Mouse (Mus musculus) C2C12 (cell line): ENCODE measurements around the gene Tmem233.

Experiments used
- CEBPB ChIP-seq: IDR thresholded peaks from one replicate; pipeline ENCODE4 v1.6.1; 2011; ENCODE audit warnings: low read depth, mild to moderate bottlenecking, control low read depth, moderate library complexity
- CTCF ChIP-seq: IDR thresholded peaks from one replicate; pipeline ENCODE4 v1.5.1; 2011; ENCODE audit not compliant: control insufficient read depth, insufficient read depth, insufficient read length
- FOSL1 ChIP-seq: IDR thresholded peaks from one replicate; pipeline ENCODE4 v1.8.0; 2011; ENCODE audit warnings: mild to moderate bottlenecking, low read length; ENCODE audit not compliant: poor library complexity, insufficient read depth, severe bottlenecking
- MAX ChIP-seq: IDR thresholded peaks from one replicate; pipeline ENCODE4 v1.6.1; 2011; ENCODE audit warnings: mild to moderate bottlenecking, control low read depth
- MYOD1 ChIP-seq: IDR thresholded peaks from one replicate; pipeline ENCODE4 v1.6.1; 2011; ENCODE audit warnings: low read depth; ENCODE audit not compliant: control insufficient read depth, insufficient read length
- MYOG ChIP-seq: IDR thresholded peaks from one replicate; pipeline ENCODE4 v1.6.1; 2011; ENCODE audit not compliant: control insufficient read depth, insufficient read length; ENCODE audit errors: extremely low read depth
- USF1 ChIP-seq: IDR thresholded peaks from one replicate; pipeline ENCODE4 v1.6.1; 2011; ENCODE audit warnings: low read depth, mild to moderate bottlenecking, control low read depth, moderate library complexity

DNA sequence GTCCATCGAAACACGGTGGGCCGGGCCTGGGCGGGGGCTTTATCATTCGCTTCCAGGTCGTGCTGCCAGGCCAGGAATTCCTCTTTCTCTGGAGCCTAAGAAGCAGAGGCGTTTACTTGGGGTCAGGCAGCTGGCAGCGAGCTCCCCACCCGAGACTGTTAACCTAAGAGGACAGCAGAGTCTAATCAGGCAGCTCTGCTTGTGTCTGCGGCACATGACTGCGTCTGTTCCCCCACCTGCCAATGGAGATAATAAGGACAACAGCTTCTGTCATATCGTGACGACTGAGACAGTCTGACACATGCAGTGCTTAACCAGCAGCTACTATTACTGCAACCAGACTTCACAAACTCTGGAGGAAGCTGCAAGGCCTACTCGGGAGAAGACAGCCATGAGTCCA is 61.5 kb downstream of the Tmem233 start:
- TF ChIP-seq CTCF (no peak), MAX (no peak), FOSL1 (no peak), USF1 (no peak), MYOD1 (no peak), MYOG (no peak), CEBPB (no peak)
